Mouse (Mus musculus): Measurements from ENCODE around the gene Arfip2.

Gene Arfip2

GRCm38 (mm10) chr7:105615720-105616119 is 24.5 kb downstream of the Arfip2 start:
- no peak for DNase-seq (ENCODE audit: extremely low read depth, low read depth, low spot score)

GRCm38 (mm10) chr7:105614400-105614799 is 25.8 kb downstream of the Arfip2 start:
- no peak for DNase-seq (ENCODE audit: extremely low read depth, low read depth, low spot score)

- no peak for DNase-seq (ENCODE audit: extremely low read depth, low read depth, low spot score)
Observed at GRCm38 (mm10) chr7:105611767-105612166, 28.4 kb downstream of the Arfip2 start.

GRCm38 (mm10) chr7:105608467-105608866 is 31.7 kb downstream of the Arfip2 start:
- no peak for DNase-seq (ENCODE audit: extremely low read depth, low read depth, low spot score)

GRCm38 (mm10) chr7:105602860-105603623 is 37.2 kb downstream of the Arfip2 start:
- DNase-seq (ENCODE audit: extremely low read depth, low read depth, low spot score) = no peak

GRCm38 (mm10) chr7:105590097-105590496 is 50.1 kb downstream of the Arfip2 start:
- no peak for DNase-seq (ENCODE audit: extremely low read depth, low read depth, low spot score)

GRCm38 (mm10) chr7:105588325-105588912 is 51.8 kb downstream of the Arfip2 start:
- no peak for DNase-seq (ENCODE audit: extremely low read depth, low read depth, low spot score)

Data from fat pad, adult 2 months (tissue).